Mouse (Mus musculus) CD4-positive, CD25-positive, alpha-beta regulatory T cell (primary cell): ENCODE results near the gene Olfr92. TPM values are rescaled to one million over a fixed set of nuclear protein-coding genes. Genes with fewer than 3 reads are reported as not detected.

ENCODE experiments used
- polyA plus RNA-seq: library from polyadenylated mRNA; unstranded; fragments of 100-300 nt; shearing (Covaris generic); gene quantifications from one replicate; pipeline ENCODE4 v1.2.1, GENCODE M21; 2017

Gene Olfr92
- polyA plus RNA-seq = not detected

DNA sequence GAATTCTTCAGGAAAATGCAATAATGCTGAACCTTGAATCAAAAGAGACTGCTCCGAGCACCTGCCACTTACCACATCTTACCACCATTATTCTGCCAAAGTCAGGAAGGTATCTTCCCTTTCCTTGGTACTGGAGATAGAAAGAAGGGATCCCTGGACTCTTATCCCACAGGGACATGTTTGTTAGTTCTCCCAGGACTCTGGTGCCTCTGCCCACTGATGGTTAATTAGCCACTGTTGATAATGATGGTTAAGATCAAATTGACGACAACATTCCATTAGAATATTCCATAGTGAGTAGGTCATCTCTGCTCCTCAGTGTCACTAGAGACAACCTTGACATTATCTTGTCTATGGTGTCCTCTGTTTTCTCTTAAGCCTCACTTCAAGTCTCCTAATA is at the start of gene Olfr92:
Gene Olfr92, minus strand, starts transcription at position 101 of the 400 bp plus-strand sequence.

DNA sequence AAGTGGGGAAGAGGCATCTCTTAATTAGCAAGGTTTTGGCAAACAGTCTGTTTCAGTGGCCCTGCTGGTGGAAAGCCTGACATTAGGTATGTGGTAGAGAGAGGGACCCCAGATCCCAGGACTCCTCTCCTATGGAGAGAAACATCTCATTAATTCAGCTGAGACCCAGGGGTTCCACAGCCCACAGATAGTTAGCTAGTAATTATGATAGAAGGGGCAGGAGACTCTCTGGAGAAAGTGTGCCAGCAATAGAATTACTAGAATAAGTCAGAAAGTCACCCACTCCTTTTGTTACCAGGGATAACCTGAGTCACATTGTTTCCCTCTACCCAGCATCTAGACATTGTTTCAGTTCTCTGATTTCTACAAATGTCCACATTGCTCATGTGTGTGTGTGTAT is 41.5 kb upstream of the Olfr92 start, which contains the start of gene Olfr93:
Gene Olfr93, minus strand, starts transcription at position 101 of the 400 bp plus-strand sequence.

DNA sequence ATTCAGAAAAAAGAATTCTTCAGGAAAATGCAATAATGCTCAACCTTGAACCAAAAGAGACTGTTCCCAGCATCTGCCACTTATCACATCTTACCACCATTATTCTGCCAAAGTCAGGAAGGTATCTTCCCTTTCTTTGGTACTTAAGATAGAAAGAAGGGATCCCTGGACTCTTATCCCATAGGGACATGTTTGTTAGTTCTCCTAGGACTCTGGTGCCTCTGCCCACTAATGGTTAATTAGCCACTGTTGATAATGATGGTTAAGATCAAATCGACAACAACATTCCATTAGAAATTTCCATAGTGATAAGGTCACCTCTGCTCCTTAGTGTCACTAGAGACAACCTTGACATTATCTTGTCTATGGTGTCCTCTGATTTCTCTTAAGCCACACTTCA is 21.7 kb downstream of the Olfr92 start, which contains the start of gene Olfr91:
Gene Olfr91, minus strand, starts transcription at position 101 of the 400 bp plus-strand sequence.

DNA sequence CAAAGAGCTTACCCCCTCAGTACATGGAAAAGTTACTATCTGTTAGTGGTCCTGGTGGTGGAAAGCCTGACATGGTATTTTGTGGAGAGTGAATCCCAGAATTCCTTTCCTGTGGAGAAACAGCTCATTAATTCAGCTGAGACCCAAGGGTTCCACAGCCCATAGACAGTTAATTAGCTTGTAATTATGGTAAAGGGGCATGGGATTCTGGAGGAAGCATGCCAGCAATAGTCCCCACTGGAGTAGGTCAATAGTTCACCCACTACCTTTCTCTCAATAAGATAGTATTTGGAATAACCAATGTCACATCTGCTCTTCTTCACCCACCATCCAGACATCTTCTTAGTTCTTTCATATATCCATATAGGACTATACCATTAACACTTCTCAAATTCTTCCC is 31.5 kb downstream of the Olfr92 start, which contains the start of gene Olfr90:
Gene Olfr90, minus strand, starts transcription at position 101 of the 400 bp plus-strand sequence.

Other genes starting within 250 kb of the Olfr92 start
- not detected for gene Trim40, start 230.0 kb downstream of the Olfr92 start, polyA plus RNA-seq
- not detected for gene Trim31, start 222.0 kb downstream of the Olfr92 start, polyA plus RNA-seq
- 0.17 TPM for gene Rnf39, start 177.2 kb downstream of the Olfr92 start, polyA plus RNA-seq
- 126 TPM for gene Ppp1r11, start 168.3 kb downstream of the Olfr92 start, polyA plus RNA-seq
- 85.3 TPM for gene Znrd1, start 161.5 kb downstream of the Olfr92 start, polyA plus RNA-seq
- gene Znrd1as, start 161.5 kb downstream of the Olfr92 start, polyA plus RNA-seq = 6.6 TPM
- not detected for gene 2410137M14Rik, start 138.9 kb downstream of the Olfr92 start, polyA plus RNA-seq
- not detected for gene H2-M5, start 130.6 kb downstream of the Olfr92 start, polyA plus RNA-seq
- gene Zfp57, start 118.9 kb downstream of the Olfr92 start, polyA plus RNA-seq = not detected
- gene Mog, start 96.7 kb downstream of the Olfr92 start, polyA plus RNA-seq = not detected
- gene Gabbr1, start 74.1 kb downstream of the Olfr92 start, polyA plus RNA-seq = 12.6 TPM
- gene Olfr90, start 31.6 kb downstream of the Olfr92 start, polyA plus RNA-seq = 0.20 TPM
- not detected for gene Olfr91, start 21.8 kb downstream of the Olfr92 start, polyA plus RNA-seq
- gene Olfr93, start 41.4 kb upstream of the Olfr92 start, polyA plus RNA-seq = not detected
- 0.38 TPM for gene Ubd, start 73.8 kb upstream of the Olfr92 start, polyA plus RNA-seq
- gene Olfr94, start 80.9 kb upstream of the Olfr92 start, polyA plus RNA-seq = not detected
- not detected for gene Olfr95, start 93.0 kb upstream of the Olfr92 start, polyA plus RNA-seq
- not detected for gene Olfr96, start 100.1 kb upstream of the Olfr92 start, polyA plus RNA-seq
- not detected for gene Olfr97, start 117.2 kb upstream of the Olfr92 start, polyA plus RNA-seq
- not detected for gene Olfr98, start 143.7 kb upstream of the Olfr92 start, polyA plus RNA-seq
- gene H2-M3, start 150.1 kb upstream of the Olfr92 start, polyA plus RNA-seq = 103 TPM
- 2.4 TPM for gene Olfr99, start 163.4 kb upstream of the Olfr92 start, polyA plus RNA-seq
- 0.10 TPM for gene Olfr101, start 184.2 kb upstream of the Olfr92 start, polyA plus RNA-seq
- gene Olfr102, start 197.0 kb upstream of the Olfr92 start, polyA plus RNA-seq = 0.19 TPM
- gene Olfr103, start 219.6 kb upstream of the Olfr92 start, polyA plus RNA-seq = not detected
- not detected for gene Olfr104-ps, start 239.5 kb upstream of the Olfr92 start, polyA plus RNA-seq